Mouse (Mus musculus): ENCODE measurements around the gene Borcs6. TPM values are rescaled to one million over a fixed set of nuclear protein-coding genes. Genes with fewer than 3 reads are reported as not detected.

Gene Borcs6
- polyA plus RNA-seq, 1 experiment from 2014 or later, result 11.0 TPM

DNA sequence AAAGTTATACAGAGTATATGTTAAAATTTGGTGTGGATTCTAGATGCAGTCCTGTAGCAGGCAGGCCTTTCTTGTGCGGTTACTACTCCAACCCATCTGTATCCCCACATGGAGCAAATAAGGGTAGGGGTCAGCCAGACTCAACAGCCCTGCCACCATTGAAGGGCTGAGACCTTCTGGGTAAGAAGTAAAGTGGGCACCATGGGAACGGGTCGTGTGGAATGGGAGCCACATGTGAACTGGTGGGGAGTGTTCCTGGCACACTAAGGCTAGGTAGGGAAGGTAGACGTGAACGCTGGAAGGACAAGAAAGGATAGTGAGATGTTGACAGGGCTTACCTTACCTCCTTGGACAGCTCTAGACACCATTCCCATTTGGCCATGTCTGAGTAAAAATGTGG, 21.3 kb upstream of the Borcs6 start:
- Histone ChIP-seq H3K27me3 (ENCODE audit: control insufficient read depth, insufficient read depth, low read length) (no peaks in the 10 kb centered on the region), H3K4me1 (ENCODE audit: control insufficient read depth, insufficient read depth, low read length) (peaks cover 29% of the 10 kb centered on the region), H3K36me3 (ENCODE audit: control insufficient read depth, insufficient read depth, low read length) (peaks cover 22% of the 10 kb centered on the region), H3K4me2 (replicated peaks; ENCODE audit: low read depth, low read length) (peak overlapping the region; percentile 38; the same call in 1 of the 2 replicates), H3K4me3 (ENCODE audit: low read depth, low read length) (no peak overlapping the region), H3K9me3 (ENCODE audit: control insufficient read depth, low read depth, low read length) (no peaks in the 10 kb centered on the region), H3K9ac (replicated peaks; ENCODE audit: low read depth, low read length) (no peak overlapping the region), H3K27ac (ENCODE audit: low read length) (no peak overlapping the region)
- WGBS, result 74% methylated on average over 5 of the region's 5 CpGs
- ATAC-seq (ENCODE audit: insufficient number of reproducible peaks, insufficient read depth, low FRiP score, low read depth), result no peak

DNA sequence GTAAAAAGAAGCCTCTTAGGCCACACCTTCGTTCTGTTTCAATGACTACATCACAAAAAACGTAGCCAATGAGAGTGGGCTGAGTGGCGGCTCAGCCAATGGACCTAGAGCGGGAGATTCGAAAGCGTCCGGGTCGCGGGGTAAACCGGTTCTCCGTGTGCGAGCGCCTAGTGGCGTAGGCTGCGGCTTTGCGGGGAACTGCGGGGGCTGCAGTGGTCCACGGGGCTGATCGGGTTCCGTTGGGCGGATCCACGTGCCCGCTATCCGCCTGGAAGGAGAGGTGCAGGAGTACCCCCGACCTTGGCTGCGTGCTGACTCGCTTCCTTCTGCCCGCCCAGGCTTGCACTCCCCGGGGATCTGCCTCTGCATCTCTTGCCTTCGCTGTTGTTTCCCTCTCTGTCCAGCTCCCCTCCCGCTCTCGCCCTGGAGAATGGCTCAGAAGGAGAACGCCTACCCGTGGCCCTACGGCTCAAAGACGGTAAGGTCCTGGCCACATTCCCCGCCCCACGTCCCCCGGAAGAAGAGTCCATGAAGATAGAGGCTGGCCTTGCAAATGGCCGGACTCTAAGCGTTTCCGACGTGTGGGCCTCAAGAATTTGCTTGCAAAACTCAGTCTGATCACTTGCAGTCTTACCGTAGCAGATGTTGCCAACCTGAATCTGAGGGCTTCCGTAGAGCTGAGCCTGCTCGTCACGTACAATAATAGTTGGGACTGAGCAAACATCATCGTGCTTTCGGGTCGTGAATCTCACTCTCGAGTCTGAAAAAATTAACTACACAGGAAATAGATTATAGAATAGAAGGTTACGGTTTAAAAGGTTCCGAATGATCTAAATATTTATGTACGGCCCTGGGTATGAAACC, 13.8 kb upstream of the Borcs6 start, which contains the start of gene Aurkb:
Aurkb (plus strand) TSS at position 117 of the 864 bp plus-strand sequence.
- no peaks in the 10 kb centered on the region for H3K9me3 ChIP-seq (ENCODE audit: control insufficient read depth, low read depth, low read length)
- H3K36me3 ChIP-seq (ENCODE audit: control insufficient read depth, insufficient read depth, low read length), result peaks cover 17% of the 10 kb centered on the region; the same call in 1 of the 2 replicates
- H3K4me2 ChIP-seq (replicated peaks; ENCODE audit: low read depth, low read length), result peak within 1 kb of the TSS; percentile 65
- H3K27me3 ChIP-seq (ENCODE audit: control insufficient read depth, insufficient read depth, low read length), result no peaks in the 10 kb centered on the region
- H3K4me3 ChIP-seq (ENCODE audit: low read depth, low read length), result peak within 1 kb of the TSS; percentile 60
- peak within 1 kb of the TSS; percentile 73 for H3K9ac ChIP-seq (replicated peaks; ENCODE audit: low read depth, low read length)
- peak within 1 kb of the TSS; percentile 86 for H3K27ac ChIP-seq (ENCODE audit: low read length)
- peak; percentile 81 for ATAC-seq (ENCODE audit: insufficient number of reproducible peaks, insufficient read depth, low FRiP score, low read depth)
- peaks cover 9% of the 10 kb centered on the region for H3K4me1 ChIP-seq (ENCODE audit: control insufficient read depth, insufficient read depth, low read length)
- under 1% methylated on average over 54 of the region's 54 CpGs for WGBS

DNA sequence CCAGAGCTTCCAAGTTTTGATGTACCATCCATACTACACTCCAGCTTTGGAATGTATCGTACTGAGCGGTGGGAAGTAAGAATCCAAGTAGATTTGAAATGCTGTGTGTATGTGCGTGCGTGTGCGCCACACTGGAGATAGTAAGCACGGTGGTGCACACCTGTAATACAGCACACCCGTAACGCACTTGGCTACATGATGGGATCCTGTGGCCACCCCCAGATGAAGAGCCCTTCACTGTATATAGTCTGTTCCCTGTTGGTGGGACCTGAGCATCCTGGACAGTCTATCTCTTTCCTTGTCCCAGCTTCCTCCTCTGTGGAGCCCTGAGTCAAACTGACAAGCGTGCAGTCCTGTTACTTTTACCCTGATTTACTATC, 13.1 kb upstream of the Borcs6 start:
- 6% methylated on average over 9 of the region's 9 CpGs for WGBS
- peak overlapping the region; percentile 73 for H3K9ac ChIP-seq (replicated peaks; ENCODE audit: low read depth, low read length)

DNA sequence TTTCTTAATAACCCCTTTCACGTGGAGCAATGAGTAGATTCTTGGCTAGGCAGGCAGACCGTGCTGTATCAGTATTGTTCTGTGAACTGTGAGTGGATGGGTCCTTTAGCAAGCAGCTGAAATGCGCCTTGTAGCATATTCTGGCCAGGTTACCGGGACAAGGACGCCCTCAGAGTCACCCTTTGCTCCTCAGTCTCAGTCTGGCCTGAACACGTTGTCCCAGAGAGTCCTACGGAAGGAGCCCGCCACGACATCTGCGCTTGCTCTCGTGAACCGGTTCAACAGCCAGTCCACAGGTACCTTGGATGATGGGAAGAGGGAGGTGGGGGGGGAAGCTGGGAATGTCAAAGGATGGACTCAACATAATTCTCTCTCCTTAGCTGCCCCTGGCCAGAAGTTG, 11.9 kb upstream of the Borcs6 start:
- peaks cover 9% of the 10 kb centered on the region for H3K4me1 ChIP-seq (ENCODE audit: control insufficient read depth, insufficient read depth, low read length)
- no peak for ATAC-seq (ENCODE audit: insufficient number of reproducible peaks, insufficient read depth, low FRiP score, low read depth)
- H3K4me3 ChIP-seq (ENCODE audit: low read depth, low read length), result no peak overlapping the region
- H3K9me3 ChIP-seq (ENCODE audit: control insufficient read depth, low read depth, low read length), result no peaks in the 10 kb centered on the region
- WGBS, result 81% methylated on average over 12 of the region's 12 CpGs
- 0 out of 2 replicates have a peak overlapping the region, but pooled peaks have one; percentile 65 for H3K4me2 ChIP-seq (replicated peaks; ENCODE audit: low read depth, low read length)
- H3K27me3 ChIP-seq (ENCODE audit: control insufficient read depth, insufficient read depth, low read length), result no peaks in the 10 kb centered on the region
- peaks cover 22% of the 10 kb centered on the region for H3K36me3 ChIP-seq (ENCODE audit: control insufficient read depth, insufficient read depth, low read length)
- no peak overlapping the region for H3K9ac ChIP-seq (replicated peaks; ENCODE audit: low read depth, low read length)
- no peak overlapping the region for H3K27ac ChIP-seq (ENCODE audit: low read length)

More for the DNA sequence above, 13.1 kb upstream of the Borcs6 start:
- Histone ChIP-seq H3K4me3 (ENCODE audit: low read depth, low read length) (peak overlapping the region; percentile 60), H3K27me3 (ENCODE audit: control insufficient read depth, insufficient read depth, low read length) (no peaks in the 10 kb centered on the region), H3K4me2 (replicated peaks; ENCODE audit: low read depth, low read length) (peak overlapping the region; percentile 65), H3K4me1 (ENCODE audit: control insufficient read depth, insufficient read depth, low read length) (peaks cover 9% of the 10 kb centered on the region), H3K27ac (ENCODE audit: low read length) (peak overlapping the region; percentile 86), H3K36me3 (ENCODE audit: control insufficient read depth, insufficient read depth, low read length) (peaks cover 22% of the 10 kb centered on the region), H3K9me3 (ENCODE audit: control insufficient read depth, low read depth, low read length) (no peaks in the 10 kb centered on the region)
- no peak for ATAC-seq (ENCODE audit: insufficient number of reproducible peaks, insufficient read depth, low FRiP score, low read depth)

DNA sequence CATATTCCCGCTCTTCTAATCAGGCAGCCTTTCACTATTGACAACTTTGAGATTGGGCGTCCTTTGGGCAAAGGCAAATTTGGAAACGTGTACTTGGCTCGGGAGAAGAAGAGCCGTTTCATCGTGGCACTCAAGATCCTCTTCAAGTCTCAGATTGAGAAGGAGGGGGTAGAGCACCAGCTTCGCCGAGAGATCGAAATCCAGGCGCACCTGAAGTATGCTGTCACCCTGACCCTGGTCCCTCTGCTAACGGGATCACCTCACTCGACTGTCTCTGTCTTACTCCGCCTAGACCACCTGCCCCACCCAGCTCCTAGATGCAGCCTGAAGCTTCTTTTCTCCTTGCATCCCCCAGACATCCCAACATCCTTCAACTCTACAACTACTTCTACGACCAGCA, 11.4 kb upstream of the Borcs6 start:
- H3K4me3 ChIP-seq (ENCODE audit: low read depth, low read length), result no peak overlapping the region
- no peak overlapping the region for H3K27ac ChIP-seq (ENCODE audit: low read length)
- no peak overlapping the region for H3K9ac ChIP-seq (replicated peaks; ENCODE audit: low read depth, low read length)
- peaks cover 9% of the 10 kb centered on the region for H3K4me1 ChIP-seq (ENCODE audit: control insufficient read depth, insufficient read depth, low read length)
- H3K27me3 ChIP-seq (ENCODE audit: control insufficient read depth, insufficient read depth, low read length), result no peaks in the 10 kb centered on the region
- no peak overlapping the region for H3K4me2 ChIP-seq (replicated peaks; ENCODE audit: low read depth, low read length)
- no peaks in the 10 kb centered on the region for H3K9me3 ChIP-seq (ENCODE audit: control insufficient read depth, low read depth, low read length)
- WGBS, result 88% methylated on average over 14 of the region's 14 CpGs
- peaks cover 22% of the 10 kb centered on the region for H3K36me3 ChIP-seq (ENCODE audit: control insufficient read depth, insufficient read depth, low read length)
- no peak for ATAC-seq (ENCODE audit: insufficient number of reproducible peaks, insufficient read depth, low FRiP score, low read depth)

DNA sequence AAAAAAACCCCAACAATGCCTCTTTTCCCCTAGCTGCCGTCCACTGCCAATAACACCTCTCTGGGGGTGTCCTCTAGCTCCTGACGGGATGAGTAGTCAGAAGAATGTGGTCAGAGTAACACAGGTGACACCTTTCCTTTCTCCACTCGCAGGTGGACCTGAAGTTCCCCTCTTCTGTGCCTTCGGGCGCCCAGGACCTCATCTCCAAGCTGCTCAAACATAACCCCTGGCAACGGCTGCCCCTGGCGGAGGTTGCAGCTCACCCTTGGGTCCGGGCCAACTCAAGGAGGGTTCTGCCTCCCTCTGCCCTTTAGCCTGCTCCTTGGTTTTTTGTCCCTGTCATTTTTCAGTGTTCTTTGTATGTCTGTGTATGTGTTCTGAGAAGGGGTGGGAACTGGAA, 8.8 kb upstream of the Borcs6 start:
- 92% methylated on average over 8 of the region's 8 CpGs for WGBS
- Histone ChIP-seq H3K27ac (ENCODE audit: low read length) (no peak overlapping the region), H3K9me3 (ENCODE audit: control insufficient read depth, low read depth, low read length) (no peaks in the 10 kb centered on the region), H3K36me3 (ENCODE audit: control insufficient read depth, insufficient read depth, low read length) (peaks cover 22% of the 10 kb centered on the region), H3K4me1 (ENCODE audit: control insufficient read depth, insufficient read depth, low read length) (peaks cover 9% of the 10 kb centered on the region), H3K27me3 (ENCODE audit: control insufficient read depth, insufficient read depth, low read length) (no peaks in the 10 kb centered on the region), H3K4me2 (replicated peaks; ENCODE audit: low read depth, low read length) (no peak overlapping the region), H3K9ac (replicated peaks; ENCODE audit: low read depth, low read length) (no peak overlapping the region), H3K4me3 (ENCODE audit: low read depth, low read length) (no peak overlapping the region)
- no peak for ATAC-seq (ENCODE audit: insufficient number of reproducible peaks, insufficient read depth, low FRiP score, low read depth)

DNA sequence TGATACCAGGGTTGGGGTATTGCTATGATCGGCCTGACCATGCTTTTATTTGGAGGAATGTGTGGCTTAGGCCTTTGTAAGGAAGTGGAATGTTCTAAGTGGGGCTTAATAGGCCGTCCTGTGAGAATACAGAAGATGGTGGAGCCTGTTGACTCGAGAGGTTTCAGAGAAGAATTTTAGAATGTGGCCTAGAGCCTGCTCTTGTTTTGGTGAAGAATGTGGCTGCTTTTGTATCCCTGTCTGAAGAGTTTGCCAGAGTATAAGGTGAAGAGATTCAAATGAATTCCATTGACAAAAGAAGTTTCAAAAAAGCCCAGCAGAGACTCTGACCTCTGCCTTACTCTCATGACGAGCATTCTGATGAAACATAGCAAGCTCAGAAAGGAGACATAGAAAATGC, 7.7 kb upstream of the Borcs6 start:
- H3K9ac ChIP-seq (replicated peaks; ENCODE audit: low read depth, low read length), result no peak overlapping the region
- peaks cover 4% of the 10 kb centered on the region for H3K4me1 ChIP-seq (ENCODE audit: control insufficient read depth, insufficient read depth, low read length)
- no peak overlapping the region for H3K27ac ChIP-seq (ENCODE audit: low read length)
- no peak for ATAC-seq (ENCODE audit: insufficient number of reproducible peaks, insufficient read depth, low FRiP score, low read depth)
- 80% methylated on average over 4 of the region's 4 CpGs for WGBS
- H3K4me2 ChIP-seq (replicated peaks; ENCODE audit: low read depth, low read length), result no peak overlapping the region
- H3K4me3 ChIP-seq (ENCODE audit: low read depth, low read length), result no peak overlapping the region
- H3K36me3 ChIP-seq (ENCODE audit: control insufficient read depth, insufficient read depth, low read length), result peaks cover 22% of the 10 kb centered on the region
- H3K27me3 ChIP-seq (ENCODE audit: control insufficient read depth, insufficient read depth, low read length), result no peaks in the 10 kb centered on the region
- no peaks in the 10 kb centered on the region for H3K9me3 ChIP-seq (ENCODE audit: control insufficient read depth, low read depth, low read length)

DNA sequence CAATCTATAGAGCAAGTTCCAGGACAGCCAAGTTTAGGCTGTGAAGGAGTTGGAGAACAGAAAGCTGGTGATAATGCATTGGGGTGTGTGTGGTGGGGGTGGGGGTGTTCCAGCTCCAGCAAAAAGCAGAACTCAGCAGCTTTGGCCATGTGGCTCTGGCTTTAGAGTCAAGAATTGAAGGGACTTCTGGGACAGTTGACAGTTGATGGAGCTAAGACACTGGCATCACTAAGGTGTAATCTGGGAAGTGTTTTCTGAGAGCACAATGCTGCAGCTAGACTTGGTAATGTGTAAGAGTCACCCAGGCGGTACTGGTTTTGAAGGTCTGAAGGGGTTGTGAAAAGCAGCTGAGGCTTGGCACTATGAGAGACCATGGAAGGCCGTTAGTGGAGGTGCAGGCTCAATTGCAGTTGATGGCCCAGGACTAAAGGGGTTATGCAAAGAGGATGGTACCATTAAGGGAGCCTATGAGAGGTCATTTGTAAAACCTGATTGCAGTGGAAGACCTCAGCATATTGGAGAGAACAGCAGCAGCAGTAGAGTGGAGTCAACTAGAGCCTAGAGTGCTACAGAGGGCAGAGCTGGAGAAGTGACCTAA, 6.6 kb upstream of the Borcs6 start:
- Histone ChIP-seq H3K4me2 (replicated peaks; ENCODE audit: low read depth, low read length) (no peak overlapping the region), H3K4me1 (ENCODE audit: control insufficient read depth, insufficient read depth, low read length) (no peaks in the 10 kb centered on the region), H3K27ac (ENCODE audit: low read length) (no peak overlapping the region), H3K9me3 (ENCODE audit: control insufficient read depth, low read depth, low read length) (no peaks in the 10 kb centered on the region), H3K36me3 (ENCODE audit: control insufficient read depth, insufficient read depth, low read length) (peaks cover 22% of the 10 kb centered on the region), H3K9ac (replicated peaks; ENCODE audit: low read depth, low read length) (no peak overlapping the region), H3K4me3 (ENCODE audit: low read depth, low read length) (no peak overlapping the region), H3K27me3 (ENCODE audit: control insufficient read depth, insufficient read depth, low read length) (no peaks in the 10 kb centered on the region)
- no peak for ATAC-seq (ENCODE audit: insufficient number of reproducible peaks, insufficient read depth, low FRiP score, low read depth)
- 81% methylated on average over 2 of the region's 2 CpGs for WGBS

Data from stomach, embryonic 14.5 days (tissue).